24 mouse cellular contexts compared by ENCODE assay signal in genomic region chr14:19955077-19955476, GRCm38 (mm10). TPM values are rescaled to one million over a fixed set of nuclear protein-coding genes. Genes with fewer than 3 reads are reported as not detected.
DNase-seq lines count a peak whose midpoint lies in the region; ATAC-seq and TF ChIP-seq lines count a peak whose summit lies in the region.
"Had no signal": no experiment of that assay in that cellular context is flagged by ENCODE, and none has a peak within 500 bp of the region (broad histone marks: within the 10 kb centered on the region; RNA-seq: fewer than 3 reads in every experiment).

No protein-coding gene starts in this region.

- no peak for TF ChIP-seq CTCF in heart, adult 2 months (IDR thresholded peaks at IDR 0.05)
- no peak for TF ChIP-seq CTCF in kidney, adult 2 months (conservative IDR thresholded peaks at IDR 0.05; ENCODE audit: insufficient read depth, insufficient read length, low read depth, low read length)

- no peak overlapping the region for H3K9ac ChIP-seq in heart, adult 2 months (ENCODE audit: low read depth, low read length)
- H3K9ac ChIP-seq: embryonic facial prominence, embryonic 12.5 days; forebrain, embryonic 12.5 days; hindbrain, embryonic 13.5 days; intestine, embryonic 15.5 days had no signal

- H3K79me2 ChIP-seq in heart, adult 2 months (replicated peaks; ENCODE audit: control insufficient read depth, insufficient read depth, low read length), result no peaks in the 10 kb centered on the region

- peak; percentile 32 for DNase-seq in adrenal gland, postnatal 10 days
- DNase-seq in adrenal gland, adult (ENCODE audit: inconsistent age in 2 of 2, low spot score in 1 of 2), result no peak
- DNase-seq in heart, adult 11 months, result peak; percentile 85
- DNase-seq in heart, adult 2 months, result no peak
- peak; percentile 9 for DNase-seq in c-Kit-positive CD71-positive TER-119-negative erythroid progenitor cells, embryonic 14.5 days (ENCODE audit: low read depth)
- DNase-seq in thymus, postnatal 10 days (ENCODE audit: low spot score in 2 of 2), result no peak
- no peak for DNase-seq in kidney, adult 2 months
- DNase-seq: adrenal gland, adult 2 months; B cell, adult 2 months; cerebellum, adult 18-20 months; cerebellum, adult 9-11 months; gastrocnemius, postnatal 14 days; heart, postnatal 10 days; heart, postnatal 4 days had no signal

- no peak overlapping the region for H3K4me3 ChIP-seq in heart, adult 2 months
- H3K4me3 ChIP-seq in kidney, adult 2 months (ENCODE audit: insufficient read depth, low read depth, low read length), result no peak overlapping the region
- H3K4me3 ChIP-seq: embryonic facial prominence, embryonic 12.5 days; forebrain, embryonic 12.5 days; heart, embryonic 10.5 days; hindbrain, embryonic 13.5 days; intestine, embryonic 15.5 days had no signal

- peak; percentile 92 for ATAC-seq in megakaryocyte progenitor cell, adult 5-6 weeks (replicated peaks; ENCODE audit: poor library complexity)
- ATAC-seq: activated CD4-positive, CD25-positive, alpha-beta regulatory T cell, adult 4 months; CD4-positive, CD25-positive, alpha-beta regulatory T cell, adult 4 months; forebrain, embryonic 16.5 days; intestine, embryonic 15.5 days; Patski had no signal

- H3K27ac ChIP-seq in heart, adult 2 months, result no peak overlapping the region
- H3K27ac ChIP-seq in kidney, adult 2 months (ENCODE audit: insufficient read depth, low read depth, low read length), result no peak overlapping the region
- H3K27ac ChIP-seq: embryonic facial prominence, embryonic 12.5 days; forebrain, embryonic 12.5 days; heart, embryonic 10.5 days; hindbrain, embryonic 13.5 days; intestine, embryonic 15.5 days had no signal

- no peaks in the 10 kb centered on the region; the same call in 1 of the 2 replicates for H3K27me3 ChIP-seq in heart, adult 2 months (ENCODE audit: control insufficient read depth, insufficient read depth, low read length)
- H3K27me3 ChIP-seq in kidney, adult 2 months (replicated peaks; ENCODE audit: control insufficient read depth, insufficient read depth, low read length), result no peaks in the 10 kb centered on the region
- H3K27me3 ChIP-seq: embryonic facial prominence, embryonic 12.5 days; forebrain, embryonic 12.5 days; hindbrain, embryonic 13.5 days; intestine, embryonic 15.5 days had no signal

- no peaks in the 10 kb centered on the region for H3K36me3 ChIP-seq in heart, adult 2 months (ENCODE audit: control insufficient read depth, insufficient read depth, low read length)
- H3K36me3 ChIP-seq in kidney, adult 2 months (ENCODE audit: control insufficient read depth, insufficient read depth, low read length), result no peaks in the 10 kb centered on the region
- H3K36me3 ChIP-seq: intestine, embryonic 15.5 days had no signal

- no peak for TF ChIP-seq EP300 in heart, adult 2 months (IDR thresholded peaks at IDR 0.05; ENCODE audit: insufficient read depth, low read depth, low read length)

- no peak for TF ChIP-seq POLR2A in heart, adult 2 months (IDR thresholded peaks at IDR 0.05; ENCODE audit: insufficient read depth, low read depth, low read length)
- no peak for TF ChIP-seq POLR2A in kidney, adult 2 months (IDR thresholded peaks at IDR 0.05; ENCODE audit: low read depth, low read length)

- no peaks in the 10 kb centered on the region; the same call in 1 of the 2 replicates for H3K4me1 ChIP-seq in heart, adult 2 months (ENCODE audit: control insufficient read depth, insufficient read depth, low read length)
- H3K4me1 ChIP-seq in kidney, adult 2 months (ENCODE audit: control insufficient read depth, insufficient read depth, low read length), result no peaks in the 10 kb centered on the region
- H3K4me1 ChIP-seq: embryonic facial prominence, embryonic 12.5 days; intestine, embryonic 15.5 days had no signal

- WGBS in heart, adult 2 months, result 73% methylated on average over 7 of the region's 7 CpGs
- 83% methylated on average over 7 of the region's 7 CpGs for whole genome bisulfite sequencing in kidney, adult 2 months

- intact Hi-C loops in heart, adult 2 months (cut with DNase I), result no loop called here

RNA-seq across cellular contexts. Expression of gene Gng2, which starts 22.4 kb away (rescaled TPM):
- 10 to 100 TPM; 43.5 to 55.8 TPM for total RNA-seq in adrenal gland, postnatal 10 days (2021)
- 10 to 100 TPM; 13.0 to 14.9 TPM for total RNA-seq in heart, adult 2 months (2021)
- 11.7 and 19.0 TPM in 2 replicates for polyA plus RNA-seq in heart, adult 2 months (2012; rRNA removed)
- total RNA-seq in megakaryocyte progenitor cell, adult 5-6 weeks (2015), result 47.7 and 53.6 TPM in 2 replicates
- total RNA-seq in megakaryocyte progenitor cell, adult 5-6 weeks (2017), result 32.1 and 67.0 TPM in 2 replicates
- 6.6 and 9.0 TPM in 2 replicates for polyA plus RNA-seq in kidney, adult 2 months (2012; rRNA removed)

Comparison
In these comparisons a context has a peak if more than half of its experiments do, and no peak if none do; other contexts are left out.
1. DNase-seq: peak in adrenal gland, postnatal 10 days (single experiment), heart, adult 11 months (single experiment) and c-Kit-positive CD71-positive TER-119-negative erythroid progenitor cells, embryonic 14.5 days (single experiment); none in adrenal gland, adult (0 of 2), heart, adult 2 months (0 of 2), thymus, postnatal 10 days (0 of 2) and kidney, adult 2 months (single experiment).